Mouse (Mus musculus) heart, embryonic 11.5 days (tissue): ENCODE results near the gene Ptprm. TPM values are rescaled to one million over a fixed set of nuclear protein-coding genes. Genes with fewer than 3 reads are reported as not detected.

Source experiments
- ATAC-seq: fragments of 200-750 bp; cut with Nextera tagmentation; replicated peaks from 2 replicates; pipeline ENCODE4 v1.8.0; 2017; ENCODE audit warnings: moderate library complexity; ENCODE audit not compliant: insufficient number of reproducible peaks, low FRiP score, low TSS enrichment
- H3K27ac ChIP-seq: fragments of 300-500 bp; sonication (generic); 2 replicates; pipeline ENCODE4 v1.5.1; 2014; ENCODE audit warnings: mild to moderate bottlenecking, low read depth, low read length
- H3K27me3 ChIP-seq: fragments of 300-500 bp; sonication (generic); 2 replicates; pipeline ENCODE4 v1.6.1; 2014; ENCODE audit warnings: mild to moderate bottlenecking, low read length, mixed read lengths; ENCODE audit not compliant: control insufficient read depth, insufficient read depth
- H3K36me3 ChIP-seq: fragments of 300-500 bp; sonication (generic); 2 replicates; pipeline ENCODE4 v1.6.1; 2014; ENCODE audit warnings: mild to moderate bottlenecking, low read length, moderate library complexity, mixed read lengths; ENCODE audit not compliant: control insufficient read depth, insufficient read depth
- H3K4me1 ChIP-seq: fragments of 300-500 bp; sonication (generic); 2 replicates; pipeline ENCODE4 v1.6.1; 2014; ENCODE audit warnings: low read length; ENCODE audit not compliant: control insufficient read depth, insufficient read depth
- H3K4me2 ChIP-seq: fragments of 300-500 bp; sonication (generic); 2 replicates; pipeline ENCODE4 v1.6.1; 2014; ENCODE audit warnings: mild to moderate bottlenecking, moderate library complexity
- H3K4me3 ChIP-seq: fragments of 300-500 bp; sonication (generic); 2 replicates; pipeline ENCODE4 v1.5.1; 2014; ENCODE audit warnings: low read depth, low read length
- H3K9ac ChIP-seq: fragments of 300-500 bp; sonication (generic); 2 replicates; pipeline ENCODE4 v1.6.1; 2014; ENCODE audit warnings: mild to moderate bottlenecking, low read depth, low read length, moderate library complexity
- H3K9me3 ChIP-seq: fragments of 300-500 bp; sonication (generic); replicated peaks from 2 replicates; pipeline ENCODE4 v1.6.1; 2016; ENCODE audit warnings: low read length; ENCODE audit not compliant: control insufficient read depth
- WGBS: fragments of 180-500 bp; shearing (Covaris S2); extraction: QIAGEN DNeasy Blood & Tissue Kit; methylation state at CpG from one replicate; pipeline ENCODE4 v1.1.7; 2014; ENCODE audit not compliant: insufficient replicate concordance; 5-methylcytosine and 5-hydroxymethylcytosine counted together
- polyA plus RNA-seq: library from polyadenylated mRNA; unstranded; fragments of >200 nt; fragmentation: Nextera tagmentation; extraction: Ambion mirVana; gene quantifications from 2 replicates; pipeline ENCODE4 v1.2.1, GENCODE M21; 2014

Gene Ptprm
- polyA plus RNA-seq, 1 experiment from 2014 or later, result 15.9 TPM

- no peak overlapping the region for H3K27ac ChIP-seq
- 69% methylated on average over 8 of the region's 8 CpGs for WGBS
- ATAC-seq, result no peak
Observed at GRCm38 (mm10) chr17:67209676-67210344, 144.4 kb downstream of the Ptprm start.

GRCm38 (mm10) chr17:67208600-67208999 lies 145.7 kb downstream of the Ptprm start:
- no peak for ATAC-seq
- Histone ChIP-seq H3K9me3 (no peaks in the 10 kb centered on the region), H3K27me3 (no peaks in the 10 kb centered on the region), H3K4me2 (no peak overlapping the region), H3K27ac (no peak overlapping the region), H3K9ac (no peak overlapping the region), H3K4me1 (peaks cover under 1% of the 10 kb centered on the region; the same call in 1 of the 2 replicates), H3K4me3 (no peak overlapping the region), H3K36me3 (no peaks in the 10 kb centered on the region)
- 61% methylated on average over 5 of the region's 5 CpGs for whole genome bisulfite sequencing

More at GRCm38 (mm10) chr17:67209676-67210344, 144.4 kb downstream of the Ptprm start:
- Histone ChIP-seq H3K4me2 (no peak overlapping the region), H3K4me1 (peaks cover 9% of the 10 kb centered on the region), H3K36me3 (no peaks in the 10 kb centered on the region), H3K9me3 (no peaks in the 10 kb centered on the region), H3K9ac (no peak overlapping the region), H3K27me3 (no peaks in the 10 kb centered on the region), H3K4me3 (no peak overlapping the region)

GRCm38 (mm10) chr17:67206984-67207383 lies 147.3 kb downstream of the Ptprm start:
- H3K36me3 ChIP-seq, result no peaks in the 10 kb centered on the region
- no peak overlapping the region for H3K4me3 ChIP-seq
- no peak overlapping the region for H3K27ac ChIP-seq
- no peak overlapping the region for H3K9ac ChIP-seq
- ATAC-seq, result no peak
- no peaks in the 10 kb centered on the region for H3K27me3 ChIP-seq
- H3K4me1 ChIP-seq, result no peaks in the 10 kb centered on the region
- no peak overlapping the region for H3K4me2 ChIP-seq
- 92% methylated on average over 4 of the region's 4 CpGs for WGBS
- H3K9me3 ChIP-seq, result no peaks in the 10 kb centered on the region

GRCm38 (mm10) chr17:67201151-67201550 lies 153.1 kb downstream of the Ptprm start:
- Histone ChIP-seq H3K27me3 (no peaks in the 10 kb centered on the region), H3K36me3 (no peaks in the 10 kb centered on the region), H3K4me3 (no peak overlapping the region), H3K27ac (no peak overlapping the region), H3K9ac (no peak overlapping the region), H3K4me2 (no peak overlapping the region), H3K4me1 (no peaks in the 10 kb centered on the region), H3K9me3 (no peaks in the 10 kb centered on the region)
- whole genome bisulfite sequencing, result 49% methylated on average over 7 of the region's 7 CpGs
- no peak for ATAC-seq

GRCm38 (mm10) chr17:67193728-67194127 lies 160.5 kb downstream of the Ptprm start:
- 41% methylated on average over 5 of the region's 5 CpGs for WGBS
- H3K4me2 ChIP-seq, result no peak overlapping the region
- H3K27ac ChIP-seq, result no peak overlapping the region
- no peak overlapping the region for H3K4me3 ChIP-seq
- H3K9ac ChIP-seq, result no peak overlapping the region
- H3K36me3 ChIP-seq, result no peaks in the 10 kb centered on the region
- H3K4me1 ChIP-seq, result no peaks in the 10 kb centered on the region; the same call in 1 of the 2 replicates
- no peaks in the 10 kb centered on the region for H3K9me3 ChIP-seq
- no peak for ATAC-seq
- H3K27me3 ChIP-seq, result 0 out of 2 replicates have a peak, but pooled peaks cover 2% of the 10 kb centered on the region

GRCm38 (mm10) chr17:67188514-67188913 lies 165.7 kb downstream of the Ptprm start:
- 65% methylated on average over 2 of the region's 2 CpGs for WGBS
- no peaks in the 10 kb centered on the region for H3K27me3 ChIP-seq
- H3K9me3 ChIP-seq, result no peaks in the 10 kb centered on the region
- no peak for ATAC-seq
- no peak overlapping the region for H3K4me3 ChIP-seq
- no peak overlapping the region for H3K4me2 ChIP-seq
- no peak overlapping the region for H3K27ac ChIP-seq
- no peaks in the 10 kb centered on the region for H3K36me3 ChIP-seq
- H3K4me1 ChIP-seq, result no peaks in the 10 kb centered on the region
- no peak overlapping the region for H3K9ac ChIP-seq

GRCm38 (mm10) chr17:67186879-67187278 lies 167.4 kb downstream of the Ptprm start:
- ATAC-seq, result no peak
- H3K4me1 ChIP-seq, result no peaks in the 10 kb centered on the region
- H3K4me3 ChIP-seq, result no peak overlapping the region
- H3K27me3 ChIP-seq, result no peaks in the 10 kb centered on the region
- H3K4me2 ChIP-seq, result no peak overlapping the region
- no peak overlapping the region for H3K9ac ChIP-seq
- no peaks in the 10 kb centered on the region for H3K9me3 ChIP-seq
- H3K27ac ChIP-seq, result no peak overlapping the region
- 68% methylated on average over 6 of the region's 6 CpGs for WGBS
- no peaks in the 10 kb centered on the region for H3K36me3 ChIP-seq

- Histone ChIP-seq H3K9ac (no peak overlapping the region), H3K9me3 (no peaks in the 10 kb centered on the region), H3K27me3 (no peaks in the 10 kb centered on the region), H3K36me3 (no peaks in the 10 kb centered on the region), H3K4me1 (no peaks in the 10 kb centered on the region), H3K27ac (no peak overlapping the region), H3K4me3 (no peak overlapping the region), H3K4me2 (no peak overlapping the region)
- no peak for ATAC-seq
- 86% methylated on average over 6 of the region's 6 CpGs for WGBS
Observed at GRCm38 (mm10) chr17:67185942-67186341, 168.3 kb downstream of the Ptprm start.

- 82% methylated on average over 1 of the region's 1 CpGs for WGBS
- Histone ChIP-seq H3K9ac (no peak overlapping the region), H3K27me3 (no peaks in the 10 kb centered on the region), H3K4me3 (no peak overlapping the region), H3K27ac (no peak overlapping the region), H3K9me3 (no peaks in the 10 kb centered on the region), H3K4me2 (no peak overlapping the region), H3K4me1 (no peaks in the 10 kb centered on the region), H3K36me3 (no peaks in the 10 kb centered on the region)
- no peak for ATAC-seq
Observed at GRCm38 (mm10) chr17:67179446-67179845, 174.8 kb downstream of the Ptprm start.
